Mouse (Mus musculus) neural tube, embryonic 14.5 days (tissue): ENCODE measurements around the gene Atg4d. TPM values are rescaled to one million over a fixed set of nuclear protein-coding genes. Genes with fewer than 3 reads are reported as not detected.

Experiments
- ATAC-seq: fragments of 200-750 bp; cut with Nextera tagmentation; 2 replicates; pipeline ENCODE4 v1.8.0; 2017; ENCODE audit warnings: low read depth, mild to moderate bottlenecking, moderate TSS enrichment, moderate library complexity
- H3K27ac ChIP-seq: fragments of 300-500 bp; sonication (generic); 2 replicates; pipeline ENCODE4 v1.5.1; 2014; ENCODE audit warnings: low read depth, mild to moderate bottlenecking, control low read depth, low read length, moderate library complexity, mixed read lengths
- H3K27me3 ChIP-seq: fragments of 300-500 bp; sonication (generic); 2 replicates; pipeline ENCODE4 v1.6.1; 2014; ENCODE audit warnings: low read length; ENCODE audit not compliant: control insufficient read depth, insufficient read depth
- H3K36me3 ChIP-seq: fragments of 300-500 bp; sonication (generic); 2 replicates; pipeline ENCODE4 v1.6.1; 2014; ENCODE audit warnings: low read length, mixed read lengths; ENCODE audit not compliant: control insufficient read depth, insufficient read depth
- H3K4me1 ChIP-seq: fragments of 300-500 bp; sonication (generic); 2 replicates; pipeline ENCODE4 v1.6.1; 2014; ENCODE audit warnings: low read length; ENCODE audit not compliant: control insufficient read depth, insufficient read depth
- H3K4me2 ChIP-seq: fragments of 300-500 bp; sonication (generic); 2 replicates; pipeline ENCODE4 v1.6.1; 2014; ENCODE audit warnings: mild to moderate bottlenecking, low read depth, low read length, control low read depth
- H3K4me3 ChIP-seq: fragments of 300-500 bp; sonication (generic); 2 replicates; pipeline ENCODE4 v1.5.1; 2014; ENCODE audit warnings: low read depth, low read length, control low read depth, mixed read lengths
- H3K9ac ChIP-seq: fragments of 300-500 bp; sonication (generic); replicated peaks from 2 replicates; pipeline ENCODE4 v1.6.1; 2014; ENCODE audit warnings: low read depth, mild to moderate bottlenecking, control low read depth, low read length, mixed read lengths
- H3K9me3 ChIP-seq: fragments of 300-500 bp; sonication (generic); 2 replicates; pipeline ENCODE4 v1.6.1; 2016; ENCODE audit warnings: low read length; ENCODE audit not compliant: control insufficient read depth
- WGBS: fragments of 180-500 bp; shearing (Covaris S2); extraction: QIAGEN DNeasy Blood & Tissue Kit; methylation state at CpG from one replicate; pipeline ENCODE4 v1.1.7; 2014; 5-methylcytosine and 5-hydroxymethylcytosine counted together
- polyA plus RNA-seq: library from polyadenylated mRNA; unstranded; fragments of >200 nt; fragmentation: Nextera tagmentation; extraction: Ambion mirVana; gene quantifications from 2 replicates; pipeline ENCODE4 v1.2.1, GENCODE M21; 2014

Atg4d gene
- polyA plus RNA-seq, 1 experiment from 2014 or later, result 50.4 TPM

DNA sequence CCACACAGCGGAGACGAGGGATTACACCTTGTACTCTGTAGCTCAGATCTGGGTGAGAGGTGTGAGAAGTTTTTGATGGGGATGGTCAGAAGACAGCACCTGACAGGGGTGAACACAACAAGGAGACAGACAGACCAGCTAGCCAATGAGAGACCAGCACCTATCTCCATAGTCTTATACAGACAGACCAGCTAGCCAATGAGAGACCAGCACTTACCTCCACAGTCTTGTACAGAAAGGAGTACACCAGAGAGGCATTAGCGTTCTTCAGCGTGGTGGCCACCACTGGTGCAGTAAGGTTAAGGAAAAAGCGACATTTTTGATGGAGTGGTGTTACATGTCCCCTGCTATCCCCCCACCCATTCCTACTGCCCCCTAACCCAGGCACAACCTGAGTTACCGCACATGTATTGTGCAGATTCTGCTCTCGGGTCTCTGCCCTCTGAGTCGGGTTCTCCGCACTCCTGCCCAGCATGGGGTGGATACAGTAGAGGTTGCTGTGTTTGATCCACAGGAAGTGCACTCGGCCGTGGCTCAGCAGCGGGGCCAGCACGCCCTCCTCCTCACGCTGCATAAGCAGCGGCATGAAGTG is 44.2 kb downstream of the Atg4d start:
- H3K4me2 ChIP-seq, result no peak overlapping the region
- no peaks in the 10 kb centered on the region for H3K9me3 ChIP-seq
- no peak for ATAC-seq
- no peak overlapping the region for H3K4me3 ChIP-seq
- peaks cover 6% of the 10 kb centered on the region; the same call in 1 of the 2 replicates for H3K27me3 ChIP-seq
- WGBS, result 71% methylated on average over 15 of the region's 15 CpGs
- no peaks in the 10 kb centered on the region for H3K36me3 ChIP-seq
- H3K9ac ChIP-seq, result no peak overlapping the region
- H3K27ac ChIP-seq, result no peak overlapping the region
- H3K4me1 ChIP-seq, result no peaks in the 10 kb centered on the region

- no peak for ATAC-seq
- Histone ChIP-seq H3K9ac (0 out of 2 replicates have a peak overlapping the region, but pooled peaks have one; percentile 21), H3K9me3 (no peaks in the 10 kb centered on the region), H3K27ac (no peak overlapping the region), H3K36me3 (no peaks in the 10 kb centered on the region), H3K4me3 (0 out of 2 replicates have a peak overlapping the region, but pooled peaks have one; percentile 13), H3K27me3 (peaks cover 6% of the 10 kb centered on the region; the same call in 1 of the 2 replicates), H3K4me1 (no peaks in the 10 kb centered on the region), H3K4me2 (0 out of 2 replicates have a peak overlapping the region, but pooled peaks have one; percentile 29)
- 29% methylated on average over 7 of the region's 7 CpGs for WGBS
Measured at GRCm38 (mm10) chr9:21311695-21312094, 46.6 kb downstream of the Atg4d start.

DNA sequence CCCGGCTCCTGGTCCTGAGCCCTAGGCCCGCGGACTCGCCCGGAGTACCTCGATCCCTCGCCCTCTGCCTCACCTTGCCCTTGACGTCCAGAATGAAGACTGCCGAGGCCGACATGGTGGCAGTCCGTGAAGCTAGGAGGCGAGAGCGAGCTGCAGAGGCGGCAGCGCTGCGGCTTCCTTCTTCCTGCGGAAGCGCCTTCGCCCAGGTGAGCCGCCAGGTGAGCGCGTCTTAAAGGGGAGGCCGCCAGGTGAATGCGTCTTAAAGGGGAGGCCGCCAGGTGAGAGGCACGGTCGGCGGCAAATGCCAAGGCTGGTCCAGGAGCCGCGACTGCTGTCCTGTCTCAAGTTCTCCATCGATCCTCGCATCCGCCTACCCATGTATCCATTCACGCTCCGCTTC is 47.0 kb downstream of the Atg4d start, which contains the start of gene Ap1m2:
Gene Ap1m2, minus strand, starts transcription at position 204 of the 400 bp plus-strand sequence.
- no peaks in the 10 kb centered on the region for H3K4me1 ChIP-seq
- no peaks in the 10 kb centered on the region for H3K9me3 ChIP-seq
- 0 out of 2 replicates have a peak within 1 kb of the TSS, but pooled peaks have one; percentile 21 for H3K9ac ChIP-seq
- WGBS, result 8% methylated on average over 35 of the region's 35 CpGs
- no peak for ATAC-seq
- H3K4me2 ChIP-seq, result peak within 1 kb of the TSS; percentile 29; the same call in 1 of the 2 replicates
- peaks cover 6% of the 10 kb centered on the region; the same call in 1 of the 2 replicates for H3K27me3 ChIP-seq
- no peak within 1 kb of the TSS for H3K27ac ChIP-seq
- no peaks in the 10 kb centered on the region for H3K36me3 ChIP-seq
- 0 out of 2 replicates have a peak within 1 kb of the TSS, but pooled peaks have one; percentile 13 for H3K4me3 ChIP-seq

- H3K4me3 ChIP-seq, result no peak overlapping the region
- no peaks in the 10 kb centered on the region for H3K4me1 ChIP-seq
- H3K36me3 ChIP-seq, result no peaks in the 10 kb centered on the region
- peak; percentile 52; the same call in 1 of the 2 replicates for ATAC-seq
- no peak overlapping the region for H3K9ac ChIP-seq
- no peak overlapping the region for H3K4me2 ChIP-seq
- no peak overlapping the region for H3K27ac ChIP-seq
- peaks cover 6% of the 10 kb centered on the region; the same call in 1 of the 2 replicates for H3K27me3 ChIP-seq
- H3K9me3 ChIP-seq, result no peaks in the 10 kb centered on the region
- 11% methylated on average over 11 of the region's 11 CpGs for WGBS
Measured at GRCm38 (mm10) chr9:21313394-21313793, 48.3 kb downstream of the Atg4d start.

DNA sequence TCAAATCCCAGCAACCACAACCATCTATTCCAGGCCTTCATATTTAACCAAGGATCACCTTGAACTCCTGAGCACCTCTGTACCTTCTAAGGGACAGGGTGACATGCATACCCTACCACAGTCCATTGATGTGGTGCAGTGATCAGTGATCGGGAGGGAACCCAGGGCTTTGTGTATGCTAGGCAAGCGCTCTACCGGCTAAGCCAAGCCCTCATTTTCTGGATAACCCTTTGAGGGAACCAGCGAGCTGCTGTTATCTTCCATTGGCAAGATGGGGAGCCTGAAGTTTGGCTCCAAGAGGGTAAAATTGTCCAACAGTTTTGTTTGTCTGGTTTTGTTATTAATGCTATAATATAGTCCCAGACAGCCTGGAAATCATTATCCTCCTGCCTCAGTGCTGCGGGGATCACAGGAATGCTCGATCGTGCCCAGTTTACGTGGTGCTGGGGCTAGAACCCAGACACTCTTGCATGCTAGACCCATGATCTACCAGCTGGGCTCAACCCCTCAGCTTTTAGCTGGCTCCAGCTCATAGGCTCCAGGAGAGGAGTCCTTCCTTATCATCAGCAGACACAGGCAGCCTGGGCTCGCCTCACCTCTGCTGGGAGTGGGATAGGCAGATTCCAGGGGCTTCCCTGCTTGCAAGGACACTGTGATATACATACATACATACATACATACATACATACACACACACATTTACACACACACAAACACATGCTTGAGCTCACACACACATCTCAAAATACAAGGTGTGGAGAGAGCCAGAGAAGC is 49.5 kb downstream of the Atg4d start:
- Histone ChIP-seq H3K4me2 (no peak overlapping the region), H3K4me1 (no peaks in the 10 kb centered on the region), H3K9ac (no peak overlapping the region), H3K4me3 (no peak overlapping the region), H3K27ac (no peak overlapping the region), H3K27me3 (peaks cover 6% of the 10 kb centered on the region; the same call in 1 of the 2 replicates), H3K9me3 (no peaks in the 10 kb centered on the region), H3K36me3 (no peaks in the 10 kb centered on the region)
- 93% methylated on average over 9 of the region's 9 CpGs for WGBS
- ATAC-seq, result no peak

- Histone ChIP-seq H3K4me2 (no peak overlapping the region), H3K27ac (no peak overlapping the region), H3K4me1 (no peaks in the 10 kb centered on the region), H3K9ac (no peak overlapping the region), H3K9me3 (no peaks in the 10 kb centered on the region), H3K36me3 (no peaks in the 10 kb centered on the region), H3K4me3 (no peak overlapping the region), H3K27me3 (peaks cover 6% of the 10 kb centered on the region; the same call in 1 of the 2 replicates)
- 53% methylated on average over 5 of the region's 5 CpGs for WGBS
- ATAC-seq, result no peak
Measured at GRCm38 (mm10) chr9:21315421-21315820, 50.3 kb downstream of the Atg4d start.

DNA sequence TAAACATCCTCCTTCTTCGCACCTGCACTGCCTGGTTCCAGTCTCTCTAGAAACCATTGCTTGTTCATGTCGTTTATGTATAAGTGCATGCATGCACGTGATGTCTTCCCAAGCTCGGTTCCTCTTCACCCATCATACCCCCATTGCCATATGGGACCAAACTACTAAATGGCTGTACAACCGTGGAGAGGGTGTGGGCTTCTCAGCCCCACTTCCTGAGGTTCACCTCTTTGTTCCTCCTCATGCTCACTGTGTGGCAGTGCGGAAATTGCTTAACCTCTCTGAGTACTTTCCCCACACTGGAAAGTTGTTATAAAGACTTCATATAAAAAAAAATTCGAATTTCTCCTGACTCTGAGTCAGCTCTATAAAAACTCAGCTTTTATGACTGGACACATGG is 51.6 kb downstream of the Atg4d start:
- no peak overlapping the region for H3K9ac ChIP-seq
- H3K4me1 ChIP-seq, result peaks cover 4% of the 10 kb centered on the region
- no peak overlapping the region for H3K27ac ChIP-seq
- H3K4me3 ChIP-seq, result no peak overlapping the region
- WGBS, result 78% methylated on average over 7 of the region's 7 CpGs
- H3K4me2 ChIP-seq, result no peak overlapping the region
- no peaks in the 10 kb centered on the region for H3K36me3 ChIP-seq
- no peaks in the 10 kb centered on the region for H3K9me3 ChIP-seq
- no peak for ATAC-seq
- H3K27me3 ChIP-seq, result peaks cover 6% of the 10 kb centered on the region; the same call in 1 of the 2 replicates

GRCm38 (mm10) chr9:21318792-21319191 is 53.7 kb downstream of the Atg4d start:
- no peak for ATAC-seq
- no peaks in the 10 kb centered on the region for H3K27me3 ChIP-seq
- H3K9me3 ChIP-seq, result no peaks in the 10 kb centered on the region
- WGBS, result 96% methylated on average over 6 of the region's 6 CpGs
- H3K27ac ChIP-seq, result no peak overlapping the region
- H3K4me2 ChIP-seq, result no peak overlapping the region
- no peak overlapping the region for H3K9ac ChIP-seq
- H3K4me3 ChIP-seq, result no peak overlapping the region
- peaks cover 10% of the 10 kb centered on the region for H3K4me1 ChIP-seq
- no peaks in the 10 kb centered on the region for H3K36me3 ChIP-seq

GRCm38 (mm10) chr9:21319503-21319902 is 54.4 kb downstream of the Atg4d start:
- H3K27me3 ChIP-seq, result no peaks in the 10 kb centered on the region
- ATAC-seq, result no peak
- H3K36me3 ChIP-seq, result no peaks in the 10 kb centered on the region
- no peak overlapping the region for H3K4me3 ChIP-seq
- peaks cover 10% of the 10 kb centered on the region for H3K4me1 ChIP-seq
- over 99% methylated on average over 4 of the region's 4 CpGs for WGBS
- no peak overlapping the region for H3K27ac ChIP-seq
- H3K9ac ChIP-seq, result no peak overlapping the region
- H3K9me3 ChIP-seq, result no peaks in the 10 kb centered on the region
- H3K4me2 ChIP-seq, result no peak overlapping the region
